Comparison of ENCODE assay signal across 10 mouse cellular contexts in the genomic region with DNA sequence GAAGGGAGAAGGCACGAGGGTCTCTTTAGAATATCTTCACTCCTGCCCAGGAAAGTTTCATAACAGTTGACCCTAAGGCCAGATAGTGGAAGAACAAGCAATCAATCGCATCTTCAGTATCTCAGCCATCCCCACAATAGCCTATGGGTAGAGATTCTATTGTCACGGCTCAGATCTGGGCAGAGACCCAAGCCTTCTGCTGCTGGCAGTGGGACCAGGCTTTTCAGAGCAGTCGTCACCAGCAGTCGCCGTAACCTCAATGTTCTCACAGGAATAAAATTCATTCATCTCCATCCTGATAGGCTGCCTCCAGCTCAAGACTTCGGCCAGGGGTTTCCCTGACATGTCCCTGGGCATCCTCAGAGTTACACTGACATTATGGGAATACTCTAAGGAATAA.
DNase-seq lines count a peak whose midpoint lies in the region; ATAC-seq and TF ChIP-seq lines count a peak whose summit lies in the region.
"Had no signal": no experiment of that assay in that cellular context is flagged by ENCODE, and none has a peak within 500 bp of the region (broad histone marks: within the 10 kb centered on the region; RNA-seq: fewer than 3 reads in every experiment).

No protein-coding gene starts in this region.

- no peaks in the 10 kb centered on the region for H3K36me3 ChIP-seq in forebrain, embryonic 14.5 days (ENCODE audit: control insufficient read depth, insufficient read depth, low read length)
- no peaks in the 10 kb centered on the region for H3K36me3 ChIP-seq in forebrain, embryonic 12.5 days (replicated peaks)
- H3K36me3 ChIP-seq: embryonic facial prominence, embryonic 13.5 days; limb, embryonic 10.5 days had no signal

- no peak for TF ChIP-seq CTCF in cerebellum, adult 2 months (IDR thresholded peaks at IDR 0.05; ENCODE audit: borderline replicate concordance, insufficient read depth, low read depth, low read length)

- H3K9me3 ChIP-seq in forebrain, embryonic 14.5 days (replicated peaks; ENCODE audit: control insufficient read depth, low read length) = no peaks in the 10 kb centered on the region
- no peaks in the 10 kb centered on the region for H3K9me3 ChIP-seq in forebrain, embryonic 12.5 days
- H3K9me3 ChIP-seq: embryonic facial prominence, embryonic 13.5 days; limb, embryonic 10.5 days had no signal

- WGBS in forebrain, embryonic 14.5 days = 69% methylated on average over 7 of the region's 7 CpGs
- 93% methylated on average over 7 of the region's 7 CpGs for WGBS in forebrain, embryonic 12.5 days
- WGBS in cerebellum, adult 2 months = 13% methylated on average over 7 of the region's 7 CpGs

- no peak overlapping the region for H3K4me3 ChIP-seq in forebrain, embryonic 14.5 days (ENCODE audit: low read depth, low read length)
- H3K4me3 ChIP-seq in forebrain, embryonic 12.5 days (replicated peaks) = no peak overlapping the region
- no peak overlapping the region for H3K4me3 ChIP-seq in cerebellum, adult 2 months (replicated peaks; ENCODE audit: insufficient read depth, low read depth, low read length)
- H3K4me3 ChIP-seq: embryonic facial prominence, embryonic 13.5 days; limb, embryonic 10.5 days had no signal

- peak; percentile 61 for DNase-seq in forebrain, embryonic 14.5 days (ENCODE audit: low spot score)
- peak; percentile 90 to 95 for DNase-seq in cerebellum, adult 2 months
- peak; percentile 60 to 79 for DNase-seq in layer of hippocampus, adult 8-10 months (ENCODE audit: low spot score in 2 of 2)
- peak; percentile 60 for DNase-seq in right cerebral cortex, adult 18-20 months
- no peak for DNase-seq in urinary bladder, adult 2 months (ENCODE audit: low spot score)
- no peak for DNase-seq in urinary bladder, postnatal 4 days (ENCODE audit: low spot score in 2 of 2)
- no peak for DNase-seq in embryo, embryonic 9.5 days (ENCODE audit: extremely low spot score)

- no peak overlapping the region for H3K9ac ChIP-seq in forebrain, embryonic 14.5 days (ENCODE audit: low read length)
- H3K9ac ChIP-seq in forebrain, embryonic 12.5 days = no peak overlapping the region
- H3K9ac ChIP-seq: embryonic facial prominence, embryonic 13.5 days had no signal

- TF ChIP-seq POLR2A in cerebellum, adult 2 months (IDR thresholded peaks at IDR 0.05; ENCODE audit: borderline replicate concordance, insufficient read depth, low read length) = no peak

- no peak overlapping the region for H3K27ac ChIP-seq in forebrain, embryonic 14.5 days (ENCODE audit: low read depth, low read length)
- H3K27ac ChIP-seq in forebrain, embryonic 12.5 days = no peak overlapping the region
- 0 out of 2 replicates have a peak overlapping the region, but pooled peaks have one; percentile 1 for H3K27ac ChIP-seq in cerebellum, adult 2 months (ENCODE audit: insufficient read depth, low read length)
- H3K27ac ChIP-seq: embryonic facial prominence, embryonic 13.5 days; limb, embryonic 10.5 days had no signal

- no peaks in the 10 kb centered on the region for H3K4me1 ChIP-seq in forebrain, embryonic 14.5 days (ENCODE audit: control insufficient read depth, insufficient read depth, low read length)
- H3K4me1 ChIP-seq in forebrain, embryonic 12.5 days = no peaks in the 10 kb centered on the region
- peaks cover 25% of the 10 kb centered on the region for H3K4me1 ChIP-seq in cerebellum, adult 2 months (ENCODE audit: control insufficient read depth, insufficient read depth, low read length)
- H3K4me1 ChIP-seq: embryonic facial prominence, embryonic 13.5 days; limb, embryonic 10.5 days had no signal

- H3K27me3 ChIP-seq in forebrain, embryonic 14.5 days (replicated peaks; ENCODE audit: control insufficient read depth, insufficient read depth, low read length) = no peaks in the 10 kb centered on the region
- no peaks in the 10 kb centered on the region for H3K27me3 ChIP-seq in forebrain, embryonic 12.5 days
- H3K27me3 ChIP-seq in cerebellum, adult 2 months (ENCODE audit: control insufficient read depth, insufficient read depth, low read length) = no peaks in the 10 kb centered on the region
- H3K27me3 ChIP-seq: embryonic facial prominence, embryonic 13.5 days had no signal

- no peak for ATAC-seq in forebrain, embryonic 14.5 days
- ATAC-seq in forebrain, embryonic 12.5 days (ENCODE audit: low FRiP score) = no peak

- no peak overlapping the region for H3K4me2 ChIP-seq in forebrain, embryonic 14.5 days (ENCODE audit: low read length)
- H3K4me2 ChIP-seq in forebrain, embryonic 12.5 days = no peak overlapping the region
- H3K4me2 ChIP-seq: embryonic facial prominence, embryonic 13.5 days had no signal

Comparison
In these comparisons a context has a peak if more than half of its experiments do, and no peak if none do; other contexts are left out.
1. DNase-seq: peak in forebrain, embryonic 14.5 days (single experiment), cerebellum, adult 2 months (2 of 2), layer of hippocampus, adult 8-10 months (2 of 2) and right cerebral cortex, adult 18-20 months (single experiment); none in urinary bladder, adult 2 months (single experiment), urinary bladder, postnatal 4 days (0 of 2) and embryo, embryonic 9.5 days (single experiment).